Mouse (Mus musculus) midbrain, embryonic 13.5 days (tissue): Measurements from ENCODE around the gene Rpl21. TPM values are rescaled to one million over a fixed set of nuclear protein-coding genes. Genes with fewer than 3 reads are reported as not detected.
"Not testable (repeated sequence)": the region's sequence is repeated elsewhere in the genome, so short reads cannot be mapped to it uniquely, and the experiment has no call there.

Source experiments
- ATAC-seq: fragments of 200-750 bp; cut with Nextera tagmentation; 2 replicates; pipeline ENCODE4 v1.8.0; 2017; ENCODE audit warnings: mild to moderate bottlenecking, moderate TSS enrichment, moderate library complexity
- H3K27ac ChIP-seq: fragments of 300-500 bp; sonication (generic); 2 replicates; pipeline ENCODE4 v1.5.1; 2015; ENCODE audit warnings: inconsistent platforms, mild to moderate bottlenecking, moderate library complexity
- H3K27me3 ChIP-seq: fragments of 300-500 bp; sonication (generic); 2 replicates; pipeline ENCODE4 v1.6.1; 2015; ENCODE audit warnings: mild to moderate bottlenecking, inconsistent platforms
- H3K36me3 ChIP-seq: fragments of 300-500 bp; sonication (generic); 2 replicates; pipeline ENCODE4 v1.6.1; 2015; ENCODE audit warnings: mild to moderate bottlenecking, inconsistent platforms
- H3K4me1 ChIP-seq: fragments of 300-500 bp; sonication (generic); replicated peaks from 2 replicates; pipeline ENCODE4 v1.6.1; 2015; ENCODE audit warnings: inconsistent platforms
- H3K4me2 ChIP-seq: fragments of 300-500 bp; sonication (generic); replicated peaks from 2 replicates; pipeline ENCODE4 v1.6.1; 2015; ENCODE audit warnings: moderate library complexity, mild to moderate bottlenecking, inconsistent platforms
- H3K4me3 ChIP-seq: fragments of 300-500 bp; sonication (generic); replicated peaks from 2 replicates; pipeline ENCODE4 v1.5.1; 2015; ENCODE audit warnings: mild to moderate bottlenecking, inconsistent platforms
- H3K9ac ChIP-seq: fragments of 300-500 bp; sonication (generic); replicated peaks from 2 replicates; pipeline ENCODE4 v1.6.1; 2015; ENCODE audit warnings: mild to moderate bottlenecking, inconsistent platforms
- H3K9me3 ChIP-seq: fragments of 300-500 bp; sonication (generic); 2 replicates; pipeline ENCODE4 v1.6.1; 2016; ENCODE audit warnings: mild to moderate bottlenecking, inconsistent platforms
- WGBS: fragments of 180-500 bp; shearing (Covaris S2); methylation state at CpG from one replicate; pipeline ENCODE4 v1.1.7; 2015; 5-methylcytosine and 5-hydroxymethylcytosine counted together
- polyA plus RNA-seq: library from polyadenylated mRNA; unstranded; fragments of >200 nt; fragmentation: Nextera tagmentation; extraction: Ambion mirVana; gene quantifications from 2 replicates; pipeline ENCODE4 v1.2.1, GENCODE M21; 2015

The Rpl21 gene
- polyA plus RNA-seq, 1 experiment from 2014 or later = 371 TPM

GRCm38 (mm10) chr5:146877882-146878281 lies 45.2 kb downstream of the Rpl21 start:
- 84% methylated on average over 5 of the region's 6 CpGs for WGBS
- H3K27ac ChIP-seq, H3K9me3 ChIP-seq: not testable (repeated sequence)

GRCm38 (mm10) chr5:146882261-146882660 lies 49.6 kb downstream of the Rpl21 start:
- 90% methylated on average over 6 of the region's 6 CpGs for WGBS
- no peak overlapping the region for H3K27ac ChIP-seq
- H3K27me3 ChIP-seq = no peaks in the 10 kb centered on the region
- ATAC-seq = no peak
- H3K36me3 ChIP-seq = no peaks in the 10 kb centered on the region
- H3K4me2 ChIP-seq = no peak overlapping the region
- no peaks in the 10 kb centered on the region for H3K9me3 ChIP-seq
- no peaks in the 10 kb centered on the region for H3K4me1 ChIP-seq
- no peak overlapping the region for H3K4me3 ChIP-seq
- no peak overlapping the region for H3K9ac ChIP-seq

More at GRCm38 (mm10) chr5:146877882-146878281, 45.2 kb downstream of the Rpl21 start:
- not testable (repeated sequence) for ATAC-seq, H3K36me3 ChIP-seq, H3K4me3 ChIP-seq, H3K4me1 ChIP-seq, H3K27me3 ChIP-seq, H3K4me2 ChIP-seq, H3K9ac ChIP-seq

DNA sequence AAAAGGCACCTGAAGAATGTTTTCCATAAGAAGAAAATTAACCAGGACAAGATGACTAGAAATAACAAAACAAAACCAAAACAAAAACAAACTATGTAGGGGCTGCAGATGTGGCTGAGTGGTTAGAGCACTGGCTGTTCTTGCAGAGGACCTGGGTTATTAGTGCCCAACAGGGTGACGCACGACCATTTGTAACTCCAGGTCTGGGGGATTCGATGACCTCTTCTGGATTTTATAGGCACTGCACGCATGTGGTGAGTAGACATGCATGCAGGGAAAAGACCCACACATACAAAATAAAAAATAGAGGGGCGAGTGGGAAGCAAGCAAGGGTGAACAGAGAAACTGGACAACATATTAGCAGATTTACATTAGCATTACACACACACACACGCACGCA lies 50.4 kb downstream of the Rpl21 start:
- Histone ChIP-seq H3K27ac (no peak overlapping the region), H3K36me3 (no peaks in the 10 kb centered on the region), H3K4me1 (no peaks in the 10 kb centered on the region), H3K9me3 (no peaks in the 10 kb centered on the region), H3K4me3 (no peak overlapping the region), H3K9ac (no peak overlapping the region), H3K27me3 (no peaks in the 10 kb centered on the region), H3K4me2 (no peak overlapping the region)
- ATAC-seq = no peak
- 70% methylated on average over 7 of the region's 7 CpGs for WGBS

GRCm38 (mm10) chr5:146883486-146884272 lies 51.0 kb downstream of the Rpl21 start:
- H3K36me3 ChIP-seq = no peaks in the 10 kb centered on the region
- H3K27ac ChIP-seq = no peak overlapping the region
- 80% methylated on average over 15 of the region's 15 CpGs for WGBS
- ATAC-seq = no peak
- no peaks in the 10 kb centered on the region for H3K9me3 ChIP-seq
- H3K4me3 ChIP-seq = no peak overlapping the region
- no peak overlapping the region for H3K9ac ChIP-seq
- H3K4me2 ChIP-seq = no peak overlapping the region
- peaks cover 2% of the 10 kb centered on the region; the same call in 1 of the 2 replicates for H3K27me3 ChIP-seq
- H3K4me1 ChIP-seq = no peaks in the 10 kb centered on the region

Other genes with a start within 250 kb of the Rpl21 start
- 6.7 and 6.8 TPM in 2 replicates for gene Gpr12, start 247.7 kb upstream of the Rpl21 start, polyA plus RNA-seq
- gene Usp12, start 37.9 kb upstream of the Rpl21 start, polyA plus RNA-seq = 11.9 and 13.8 TPM in 2 replicates
- gene Rasl11a, start 12.2 kb downstream of the Rpl21 start, polyA plus RNA-seq = 11.0 and 12.5 TPM in 2 replicates
- 98.2 and 99.9 TPM in 2 replicates for gene Gtf3a, start 115.8 kb downstream of the Rpl21 start, polyA plus RNA-seq
- 25.9 and 30.6 TPM in 2 replicates for gene Mtif3, start 130.9 kb downstream of the Rpl21 start, polyA plus RNA-seq
- gene Lnx2, start 243.7 kb downstream of the Rpl21 start, polyA plus RNA-seq = 4.1 and 4.4 TPM in 2 replicates
- gene Polr1d, start 244.2 kb downstream of the Rpl21 start, polyA plus RNA-seq = 101 and 103 TPM in 2 replicates